Mouse (Mus musculus) limb, embryonic 14.5 days (tissue): ENCODE measurements around the gene Zdhhc7. TPM values are rescaled to one million over a fixed set of nuclear protein-coding genes. Genes with fewer than 3 reads are reported as not detected.

Experiments
- ATAC-seq: fragments of 200-750 bp; cut with Nextera tagmentation; 2 replicates; pipeline ENCODE4 v1.8.0; 2017; ENCODE audit warnings: low read depth, moderate number of reproducible peaks, moderate TSS enrichment; ENCODE audit not compliant: low FRiP score
- DNase-seq: peaks from one replicate; pipeline ENCODE4 v3.0.0-alpha.2; 2015; ENCODE audit warnings: low spot score
- H3K27ac ChIP-seq: fragments of 300-500 bp; sonication (generic); replicated peaks from 2 replicates; pipeline ENCODE4 v1.5.1; 2014; ENCODE audit warnings: low read depth, mild to moderate bottlenecking, low read length, moderate library complexity, mixed read lengths
- H3K27me3 ChIP-seq: fragments of 300-500 bp; sonication (generic); 2 replicates; pipeline ENCODE4 v1.6.1; 2014; ENCODE audit warnings: low read length, mixed read lengths; ENCODE audit not compliant: control insufficient read depth, insufficient read depth
- H3K36me3 ChIP-seq: fragments of 300-500 bp; sonication (generic); 2 replicates; pipeline ENCODE4 v1.6.1; 2014; ENCODE audit warnings: mild to moderate bottlenecking, low read length, moderate library complexity, mixed read lengths; ENCODE audit not compliant: control insufficient read depth, insufficient read depth
- H3K4me1 ChIP-seq: fragments of 300-500 bp; sonication (generic); 2 replicates; pipeline ENCODE4 v1.6.1; 2014; ENCODE audit warnings: antibody characterized with exemption, low read length, mixed read lengths; ENCODE audit not compliant: control insufficient read depth, insufficient read depth
- H3K4me2 ChIP-seq: fragments of 300-500 bp; sonication (generic); replicated peaks from 2 replicates; pipeline ENCODE4 v1.6.1; 2014; ENCODE audit warnings: low read depth, mild to moderate bottlenecking, low read length, moderate library complexity; ENCODE audit not compliant: severe bottlenecking
- H3K4me3 ChIP-seq: fragments of 300-500 bp; sonication (generic); replicated peaks from 2 replicates; pipeline ENCODE4 v1.5.1; 2014; ENCODE audit warnings: low read length
- H3K9ac ChIP-seq: fragments of 300-500 bp; sonication (generic); 2 replicates; pipeline ENCODE4 v1.6.1; 2014; ENCODE audit warnings: mild to moderate bottlenecking, low read depth, low read length, moderate library complexity; ENCODE audit not compliant: severe bottlenecking
- H3K9me3 ChIP-seq: fragments of 300-500 bp; sonication (generic); 2 replicates; pipeline ENCODE4 v1.6.1; 2016; ENCODE audit warnings: low read length; ENCODE audit not compliant: control insufficient read depth
- POLR2A ChIP-seq: fragments of 200-500 bp; IDR thresholded peaks from 2 replicates; pipeline ENCODE4 v1.8.0; 2012; ENCODE audit warnings: inconsistent platforms, mild to moderate bottlenecking, moderate library complexity, borderline replicate concordance; ENCODE audit not compliant: insufficient read depth, insufficient read length; ENCODE audit errors: extremely low read depth
- WGBS: fragments of 180-500 bp; shearing (Covaris S2); extraction: QIAGEN DNeasy Blood & Tissue Kit; methylation state at CpG from one replicate; pipeline ENCODE4 v1.1.7; 2014; 5-methylcytosine and 5-hydroxymethylcytosine counted together
- polyA plus RNA-seq, 2 experiments: library from polyadenylated mRNA; depleted of rRNA in 1 of 2; stranded (reverse) in 1 of 2; unstranded in 1 of 2; fragments of >200 nt; fragmentation: Nextera tagmentation in 1 of 2; extraction: Ambion mirVana in 1 of 2; gene quantifications; 2 replicates each; pipeline versions ENCODE4 v1.2.1 to v1.2.3; 2012 to 2014

Gene Zdhhc7
- polyA plus RNA-seq, 2 experiments: 29.7 to 38.2 TPM

DNA sequence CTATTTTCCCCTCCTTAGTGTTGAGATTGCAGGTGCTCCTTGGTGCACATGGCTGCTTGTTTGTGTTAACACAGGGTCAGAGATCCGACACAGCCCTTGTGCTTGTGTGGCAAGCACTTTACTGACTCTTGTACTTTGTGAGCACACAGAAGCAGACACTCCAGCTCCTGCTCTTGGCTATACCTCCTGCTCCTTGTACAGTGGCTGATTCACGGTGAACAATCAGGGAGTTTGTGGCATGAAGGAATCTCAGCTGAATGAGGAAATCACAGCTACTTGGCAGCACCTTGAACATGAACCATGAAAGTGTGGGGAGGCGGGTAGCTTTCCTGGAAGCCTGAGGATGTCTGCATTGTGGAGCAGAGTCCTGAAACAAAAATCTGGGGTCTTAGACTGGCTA is 39.5 kb upstream of the Zdhhc7 start:
- H3K4me3 ChIP-seq: no peak overlapping the region
- H3K9me3 ChIP-seq: no peaks in the 10 kb centered on the region
- TF ChIP-seq POLR2A: no peak
- H3K4me1 ChIP-seq: no peaks in the 10 kb centered on the region
- H3K36me3 ChIP-seq: no peaks in the 10 kb centered on the region
- H3K9ac ChIP-seq: no peak overlapping the region
- ATAC-seq (no peak), DNase-seq (no peak)
- H3K4me2 ChIP-seq: no peak overlapping the region
- WGBS: 65% methylated on average over 3 of the region's 3 CpGs
- H3K27me3 ChIP-seq: no peaks in the 10 kb centered on the region
- no peak overlapping the region for H3K27ac ChIP-seq

DNA sequence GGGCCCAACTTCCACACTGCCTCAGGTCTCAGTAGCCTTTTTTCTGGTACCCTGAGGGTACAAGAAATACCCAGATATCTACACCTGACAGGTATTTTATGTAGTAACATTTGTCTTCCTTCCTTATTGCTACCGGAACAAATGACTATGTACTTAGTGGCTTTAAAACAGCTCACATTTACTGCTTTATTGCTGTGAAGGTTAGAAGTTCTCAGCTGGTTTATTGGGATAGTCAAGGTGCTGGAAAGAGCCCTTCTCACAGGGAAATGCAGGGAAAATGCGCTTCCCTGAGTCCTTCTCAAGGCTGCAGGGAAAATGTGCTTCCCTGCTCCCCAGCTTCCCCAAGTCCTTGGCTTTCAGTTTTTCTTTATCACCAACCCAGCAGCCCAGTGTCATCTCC is 37.7 kb upstream of the Zdhhc7 start:
- TF ChIP-seq POLR2A: no peak
- Histone ChIP-seq H3K27me3 (no peaks in the 10 kb centered on the region), H3K9ac (no peak overlapping the region), H3K4me2 (no peak overlapping the region), H3K4me3 (no peak overlapping the region), H3K27ac (no peak overlapping the region), H3K4me1 (no peaks in the 10 kb centered on the region), H3K36me3 (no peaks in the 10 kb centered on the region), H3K9me3 (no peaks in the 10 kb centered on the region)
- ATAC-seq (no peak), DNase-seq (no peak)
- 53% methylated on average over 2 of the region's 2 CpGs for WGBS

DNA sequence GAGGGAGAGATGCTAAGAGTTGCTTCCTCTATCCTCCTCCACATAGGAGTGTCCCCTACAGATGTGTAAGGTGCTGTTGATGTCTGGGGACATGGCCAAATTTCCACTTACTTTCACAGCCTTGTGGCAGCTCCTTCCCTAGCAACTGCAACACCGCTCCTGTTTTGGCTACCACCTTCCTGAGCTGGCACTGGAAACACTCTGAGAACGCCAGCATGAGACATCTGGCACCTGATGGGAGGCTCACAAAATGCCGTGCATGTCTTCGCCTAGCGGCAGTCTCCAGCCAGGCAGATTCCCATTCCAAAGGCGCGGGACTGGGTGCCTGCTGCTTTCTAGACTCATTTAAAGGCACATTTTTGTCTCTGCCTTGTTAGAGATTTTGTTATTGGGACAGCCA is 35.3 kb upstream of the Zdhhc7 start:
- Histone ChIP-seq H3K4me1 (no peaks in the 10 kb centered on the region), H3K36me3 (no peaks in the 10 kb centered on the region), H3K4me2 (no peak overlapping the region), H3K4me3 (no peak overlapping the region), H3K9ac (no peak overlapping the region), H3K9me3 (no peaks in the 10 kb centered on the region), H3K27me3 (no peaks in the 10 kb centered on the region), H3K27ac (no peak overlapping the region)
- 51% methylated on average over 7 of the region's 7 CpGs for WGBS
- no peak for TF ChIP-seq POLR2A
- DNase-seq: no peak
- ATAC-seq: no peak

DNA sequence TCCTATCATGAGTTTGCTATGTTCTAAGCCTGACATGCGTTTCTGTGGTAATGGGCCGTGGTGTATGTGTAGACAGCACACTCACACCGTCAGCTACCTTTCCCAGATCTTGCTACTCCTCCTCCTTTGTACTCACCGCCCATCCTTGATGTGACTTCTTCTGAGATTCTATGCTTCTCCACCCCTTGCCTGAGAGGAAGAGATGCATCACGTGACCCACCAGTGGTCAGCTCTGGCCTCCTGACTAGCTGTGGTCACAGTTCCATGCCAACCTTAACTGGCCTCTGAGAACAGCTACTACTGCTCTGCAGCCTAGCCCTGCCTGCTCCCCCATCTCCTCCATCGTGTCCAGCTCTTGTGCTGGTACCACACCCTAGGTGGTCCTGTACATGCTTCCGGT is 34.4 kb upstream of the Zdhhc7 start:
- Histone ChIP-seq H3K36me3 (no peaks in the 10 kb centered on the region), H3K9me3 (no peaks in the 10 kb centered on the region), H3K9ac (no peak overlapping the region), H3K27me3 (no peaks in the 10 kb centered on the region), H3K4me2 (no peak overlapping the region), H3K27ac (no peak overlapping the region), H3K4me1 (no peaks in the 10 kb centered on the region), H3K4me3 (no peak overlapping the region)
- DNase-seq (no peak), ATAC-seq (no peak)
- WGBS: 90% methylated on average over 7 of the region's 7 CpGs
- TF ChIP-seq POLR2A: no peak

DNA sequence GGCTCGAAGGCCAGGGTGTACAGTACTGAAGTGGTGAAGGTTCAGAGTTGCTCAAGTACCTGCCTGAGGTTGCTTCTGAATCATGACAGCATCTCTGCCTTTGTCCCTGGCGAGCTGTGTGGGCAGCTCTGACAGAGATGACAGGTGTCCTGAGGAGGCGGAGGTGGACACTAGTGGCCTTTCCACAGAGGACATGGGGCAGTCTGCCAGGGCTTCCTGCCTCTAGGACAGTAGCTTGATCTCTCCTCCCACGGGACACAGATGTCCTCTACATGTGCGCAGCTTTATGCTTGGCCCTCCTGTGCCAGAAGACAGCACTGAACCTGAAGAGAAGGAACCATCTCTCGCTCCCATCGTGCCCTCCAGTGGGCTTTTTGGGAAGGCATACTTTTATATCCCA is 31.9 kb upstream of the Zdhhc7 start:
- no peaks in the 10 kb centered on the region for H3K36me3 ChIP-seq
- 75% methylated on average over 7 of the region's 7 CpGs for WGBS
- no peak for TF ChIP-seq POLR2A

DNA sequence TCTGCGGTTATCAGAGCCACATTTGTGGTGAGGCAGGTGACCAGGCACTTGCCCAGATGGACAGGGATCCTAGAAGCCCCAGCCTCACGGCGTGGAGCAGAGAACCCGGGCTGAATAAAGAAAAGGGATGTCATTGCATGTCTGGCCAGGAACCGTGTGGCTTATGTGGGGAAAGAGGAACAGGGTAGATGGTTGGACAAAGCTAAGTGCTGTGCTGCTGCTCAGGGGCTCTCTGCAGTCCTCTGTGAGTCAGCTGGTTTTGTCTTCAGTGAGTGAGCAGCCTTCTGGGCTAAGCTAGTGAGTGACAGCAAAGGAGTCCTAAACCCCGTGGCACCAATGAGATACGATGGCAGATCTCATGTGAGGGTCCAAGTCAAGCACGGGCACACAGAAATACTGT is 29.9 kb upstream of the Zdhhc7 start:
- no peak for DNase-seq
- Histone ChIP-seq H3K4me3 (no peak overlapping the region), H3K9ac (no peak overlapping the region), H3K4me1 (no peaks in the 10 kb centered on the region), H3K36me3 (no peaks in the 10 kb centered on the region), H3K4me2 (no peak overlapping the region), H3K27ac (no peak overlapping the region), H3K27me3 (no peaks in the 10 kb centered on the region), H3K9me3 (no peaks in the 10 kb centered on the region)
- 80% methylated on average over 8 of the region's 8 CpGs for WGBS
- no peak for TF ChIP-seq POLR2A
- ATAC-seq: no peak

More for the DNA sequence above, 31.9 kb upstream of the Zdhhc7 start:
- Histone ChIP-seq H3K4me1 (no peaks in the 10 kb centered on the region), H3K4me2 (no peak overlapping the region), H3K9ac (no peak overlapping the region), H3K4me3 (no peak overlapping the region), H3K27ac (no peak overlapping the region), H3K9me3 (no peaks in the 10 kb centered on the region), H3K27me3 (no peaks in the 10 kb centered on the region)
- DNase-seq (no peak), ATAC-seq (no peak)
